Mouse (Mus musculus): ENCODE data around the gene Cyp27b1. TPM values are rescaled to one million over a fixed set of nuclear protein-coding genes. Genes with fewer than 3 reads are reported as not detected.
A peak's percentile ranks its signal among the peaks of the same experiment; 100 is the strongest.

Gene Cyp27b1
- polyA plus RNA-seq, 1 experiment from 2014 or later: not detected

DNA sequence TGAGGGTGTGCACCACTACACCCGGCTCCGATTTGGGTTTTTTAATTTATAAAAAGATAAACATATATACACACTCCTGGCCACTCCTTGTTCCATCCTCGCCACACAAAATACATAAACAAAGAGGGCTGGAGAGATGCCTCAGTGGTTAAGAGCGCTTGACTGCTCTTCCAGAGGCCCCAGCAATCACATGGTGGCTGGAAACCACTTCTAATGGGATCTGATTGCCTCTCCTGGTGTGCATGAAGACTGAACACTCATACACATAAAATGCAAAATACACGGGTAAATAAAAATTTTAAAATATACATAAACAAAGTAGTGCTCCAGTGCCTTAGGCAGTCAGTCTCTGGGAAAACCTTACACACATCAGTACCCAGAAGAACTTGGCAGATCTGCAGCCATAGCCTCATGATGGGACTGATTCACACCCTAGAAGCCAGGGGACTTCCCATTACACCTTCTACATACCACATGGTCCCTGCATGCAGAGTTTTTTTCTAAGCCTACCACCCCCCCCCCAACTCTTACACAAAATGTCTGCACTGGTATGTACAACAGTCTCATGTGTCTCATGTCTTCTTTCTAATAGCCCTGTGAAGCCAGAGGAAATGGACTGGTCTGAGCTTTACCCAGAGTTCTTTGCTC, 5.5 kb upstream of the Cyp27b1 start:
- Histone ChIP-seq H3K4me1 (ENCODE audit: control insufficient read depth, insufficient read depth, low read length) (peaks cover 12% of the 10 kb centered on the region; the same call in 1 of the 2 replicates), H3K9me3 (ENCODE audit: control insufficient read depth, low read length) (no peaks in the 10 kb centered on the region), H3K4me3 (ENCODE audit: low read depth, low read length) (peak overlapping the region; percentile 81), H3K27me3 (ENCODE audit: control insufficient read depth, insufficient read depth, low read length) (peaks cover 6% of the 10 kb centered on the region; the same call in 1 of the 2 replicates), H3K9ac (replicated peaks; ENCODE audit: low read depth, low read length) (peak overlapping the region; percentile 57; the same call in 1 of the 2 replicates), H3K4me2 (ENCODE audit: low read depth, low read length) (peak overlapping the region; percentile 97), H3K36me3 (ENCODE audit: control insufficient read depth, insufficient read depth, low read length) (no peaks in the 10 kb centered on the region), H3K27ac (ENCODE audit: low read depth, low read length) (no peak overlapping the region)
- WGBS: 14% methylated on average over 5 of the region's 5 CpGs
- ATAC-seq (ENCODE audit: low read depth): 0 out of 2 replicates have a peak, but pooled peaks have one; percentile 3

DNA sequence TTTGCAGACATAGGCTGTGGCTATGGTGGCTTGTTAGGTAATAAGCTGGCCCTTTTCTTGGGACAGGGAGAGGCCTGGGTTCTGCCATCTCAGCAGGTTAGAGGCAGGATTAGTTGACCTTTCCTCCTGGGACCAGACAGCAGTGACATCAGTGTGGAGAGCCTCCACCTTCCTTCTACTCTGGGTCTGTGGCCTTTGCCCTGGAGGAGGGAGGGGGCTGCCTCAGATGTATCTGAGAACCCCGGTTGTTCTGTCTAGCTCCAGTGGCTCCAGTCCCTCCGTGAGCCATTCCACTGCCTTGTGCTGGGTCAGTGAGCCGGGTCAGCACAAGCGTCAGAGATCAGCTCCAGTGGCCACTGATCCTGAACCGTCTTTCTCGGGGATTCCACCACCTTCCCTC, 4.9 kb upstream of the Cyp27b1 start:
- H3K27ac ChIP-seq (ENCODE audit: low read depth, low read length): no peak overlapping the region
- 92% methylated on average over 6 of the region's 6 CpGs for WGBS
- H3K4me1 ChIP-seq (ENCODE audit: control insufficient read depth, insufficient read depth, low read length): peaks cover 12% of the 10 kb centered on the region; the same call in 1 of the 2 replicates
- H3K9ac ChIP-seq (replicated peaks; ENCODE audit: low read depth, low read length): no peak overlapping the region
- no peak overlapping the region; the same call in 1 of the 2 replicates for H3K4me3 ChIP-seq (ENCODE audit: low read depth, low read length)
- H3K36me3 ChIP-seq (ENCODE audit: control insufficient read depth, insufficient read depth, low read length): no peaks in the 10 kb centered on the region
- peaks cover 10% of the 10 kb centered on the region; the same call in 1 of the 2 replicates for H3K27me3 ChIP-seq (ENCODE audit: control insufficient read depth, insufficient read depth, low read length)
- ATAC-seq (ENCODE audit: low read depth): no peak
- no peak overlapping the region for H3K4me2 ChIP-seq (ENCODE audit: low read depth, low read length)
- no peaks in the 10 kb centered on the region for H3K9me3 ChIP-seq (ENCODE audit: control insufficient read depth, low read length)

DNA sequence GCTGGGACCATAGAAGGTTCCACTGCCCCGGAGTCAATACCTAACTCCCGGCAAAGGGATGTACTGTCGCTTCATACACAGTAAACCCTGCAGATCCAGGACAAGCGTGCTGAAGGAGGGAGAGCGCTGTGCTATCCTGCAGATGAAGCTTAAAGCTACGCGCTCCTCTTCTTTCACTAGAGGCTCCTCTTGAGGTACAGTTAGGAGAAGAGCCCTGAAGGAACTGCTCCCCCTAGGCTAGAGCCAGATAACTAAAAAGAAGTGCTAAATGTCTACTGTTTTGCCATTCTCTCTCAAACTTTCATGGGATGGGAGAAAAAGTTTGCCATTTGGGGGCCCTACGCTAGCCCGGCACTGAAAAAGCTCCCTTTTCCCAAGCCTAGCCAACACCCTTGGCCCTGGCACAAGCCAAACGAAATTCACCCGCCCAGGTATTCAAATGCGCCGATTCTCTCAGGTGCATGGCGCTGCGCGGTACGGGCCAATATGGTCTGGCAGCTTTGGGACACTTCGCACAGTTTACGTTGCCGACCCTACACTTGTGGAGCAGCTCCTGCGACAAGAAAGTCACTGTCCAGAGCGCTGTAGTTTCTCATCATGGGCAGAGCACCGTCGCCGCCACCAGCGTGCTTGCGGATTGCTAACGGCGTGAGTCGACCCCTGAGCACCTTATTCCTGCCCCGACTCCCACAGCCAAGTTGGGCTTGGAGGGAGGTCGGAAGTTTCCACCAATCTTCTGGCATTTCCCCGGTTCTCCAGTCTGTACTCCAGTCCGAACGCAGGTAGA, 751 bp downstream of the Cyp27b1 start:
- no peak overlapping the region for H3K9ac ChIP-seq (replicated peaks; ENCODE audit: low read depth, low read length)
- H3K27me3 ChIP-seq (ENCODE audit: control insufficient read depth, insufficient read depth, low read length): peaks cover 30% of the 10 kb centered on the region
- H3K27ac ChIP-seq (ENCODE audit: low read depth, low read length): no peak overlapping the region
- no peaks in the 10 kb centered on the region for H3K36me3 ChIP-seq (ENCODE audit: control insufficient read depth, insufficient read depth, low read length)
- no peak overlapping the region for H3K4me2 ChIP-seq (ENCODE audit: low read depth, low read length)
- H3K9me3 ChIP-seq (ENCODE audit: control insufficient read depth, low read length): no peaks in the 10 kb centered on the region
- ATAC-seq (ENCODE audit: low read depth): no peak
- H3K4me1 ChIP-seq (ENCODE audit: control insufficient read depth, insufficient read depth, low read length): no peaks in the 10 kb centered on the region
- H3K4me3 ChIP-seq (ENCODE audit: low read depth, low read length): no peak overlapping the region
- WGBS: 4% methylated on average over 35 of the region's 35 CpGs

DNA sequence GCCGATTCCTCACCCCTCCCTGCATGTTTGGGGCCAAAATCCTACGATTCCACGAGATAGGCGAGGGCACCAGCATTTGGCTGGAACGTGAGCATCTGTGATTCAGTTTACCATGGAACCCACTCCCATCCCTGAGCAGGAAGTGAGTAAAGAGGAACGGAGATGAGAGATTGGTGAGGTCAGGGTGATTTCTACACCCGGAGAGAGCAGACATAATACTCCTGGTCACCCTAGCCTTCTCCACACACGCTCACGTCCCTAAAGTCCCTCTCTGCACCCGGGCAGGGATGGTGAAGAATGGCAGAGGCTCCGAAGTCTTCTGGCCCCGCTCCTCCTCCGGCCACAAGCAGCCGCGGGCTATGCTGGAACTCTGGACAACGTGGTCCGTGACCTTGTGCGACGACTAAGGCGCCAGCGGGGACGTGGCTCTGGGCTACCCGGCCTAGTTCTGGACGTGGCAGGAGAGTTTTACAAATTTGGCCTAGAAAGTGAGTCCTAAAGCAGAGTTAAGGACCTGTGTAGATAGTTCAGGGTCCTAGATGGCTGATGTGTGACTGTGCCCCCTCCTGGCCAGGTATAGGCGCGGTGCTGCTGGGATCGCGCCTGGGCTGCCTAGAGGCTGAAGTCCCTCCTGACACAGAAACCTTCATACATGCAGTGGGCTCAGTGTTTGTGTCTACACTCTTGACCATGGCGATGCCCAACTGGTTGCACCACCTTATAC, 1.5 kb downstream of the Cyp27b1 start:
- ATAC-seq (ENCODE audit: low read depth): 0 out of 2 replicates have a peak, but pooled peaks have one; percentile 32
- Histone ChIP-seq H3K36me3 (ENCODE audit: control insufficient read depth, insufficient read depth, low read length) (0 out of 2 replicates have a peak, but pooled peaks cover 5% of the 10 kb centered on the region), H3K27ac (ENCODE audit: low read depth, low read length) (no peak overlapping the region), H3K4me1 (ENCODE audit: control insufficient read depth, insufficient read depth, low read length) (no peaks in the 10 kb centered on the region), H3K4me3 (ENCODE audit: low read depth, low read length) (no peak overlapping the region), H3K9me3 (ENCODE audit: control insufficient read depth, low read length) (no peaks in the 10 kb centered on the region), H3K9ac (replicated peaks; ENCODE audit: low read depth, low read length) (no peak overlapping the region), H3K27me3 (ENCODE audit: control insufficient read depth, insufficient read depth, low read length) (peaks cover 30% of the 10 kb centered on the region), H3K4me2 (ENCODE audit: low read depth, low read length) (no peak overlapping the region)
- 1% methylated on average over 29 of the region's 29 CpGs for WGBS

DNA sequence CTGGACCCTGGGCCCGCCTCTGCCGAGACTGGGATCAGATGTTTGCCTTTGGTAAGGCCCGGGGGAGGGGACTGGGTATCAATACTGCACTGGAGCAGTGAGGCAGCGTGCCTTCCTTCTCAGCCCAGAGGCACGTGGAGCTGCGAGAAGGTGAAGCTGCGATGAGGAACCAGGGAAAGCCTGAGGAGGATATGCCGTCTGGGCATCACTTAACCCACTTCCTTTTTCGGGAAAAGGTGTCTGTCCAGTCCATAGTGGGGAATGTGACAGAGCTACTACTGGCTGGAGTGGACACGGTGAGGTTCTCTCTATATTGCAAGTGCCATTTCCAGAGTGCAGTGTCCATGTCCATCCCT, 2.0 kb downstream of the Cyp27b1 start:
- H3K27ac ChIP-seq (ENCODE audit: low read depth, low read length): no peak overlapping the region
- H3K4me3 ChIP-seq (ENCODE audit: low read depth, low read length): no peak overlapping the region
- H3K9ac ChIP-seq (replicated peaks; ENCODE audit: low read depth, low read length): no peak overlapping the region
- no peak overlapping the region for H3K4me2 ChIP-seq (ENCODE audit: low read depth, low read length)
- H3K36me3 ChIP-seq (ENCODE audit: control insufficient read depth, insufficient read depth, low read length): 0 out of 2 replicates have a peak, but pooled peaks cover 8% of the 10 kb centered on the region
- 17% methylated on average over 10 of the region's 10 CpGs for WGBS
- 0 out of 2 replicates have a peak, but pooled peaks have one; percentile 23 for ATAC-seq (ENCODE audit: low read depth)
- H3K4me1 ChIP-seq (ENCODE audit: control insufficient read depth, insufficient read depth, low read length): no peaks in the 10 kb centered on the region
- peaks cover 30% of the 10 kb centered on the region for H3K27me3 ChIP-seq (ENCODE audit: control insufficient read depth, insufficient read depth, low read length)
- H3K9me3 ChIP-seq (ENCODE audit: control insufficient read depth, low read length): no peaks in the 10 kb centered on the region

DNA sequence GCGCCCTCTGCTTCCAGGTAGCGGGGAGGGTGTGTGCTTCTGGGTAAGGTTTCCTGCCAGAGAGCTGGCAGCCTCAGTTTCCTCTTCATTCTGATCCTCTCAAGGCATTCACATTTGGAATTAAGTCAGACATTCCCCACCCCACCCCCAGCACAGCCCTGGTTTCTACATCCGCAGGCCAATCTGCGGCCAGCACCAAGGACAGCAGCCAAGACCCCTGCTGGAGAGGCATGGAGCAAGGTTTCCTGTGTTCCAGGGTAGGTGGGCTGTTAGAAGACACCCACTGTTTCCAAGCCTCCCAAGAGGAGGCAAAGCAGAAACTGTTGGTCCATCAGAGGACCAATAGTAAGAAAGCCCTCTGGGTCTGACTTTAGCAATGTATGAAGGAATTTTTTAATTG, 6.6 kb downstream of the Cyp27b1 start:
- no peaks in the 10 kb centered on the region for H3K9me3 ChIP-seq (ENCODE audit: control insufficient read depth, low read length)
- H3K9ac ChIP-seq (replicated peaks; ENCODE audit: low read depth, low read length): no peak overlapping the region
- peaks cover 16% of the 10 kb centered on the region for H3K27me3 ChIP-seq (ENCODE audit: control insufficient read depth, insufficient read depth, low read length)
- H3K4me1 ChIP-seq (ENCODE audit: control insufficient read depth, insufficient read depth, low read length): peaks cover 9% of the 10 kb centered on the region
- 87% methylated on average over 4 of the region's 4 CpGs for WGBS
- ATAC-seq (ENCODE audit: low read depth): no peak
- peaks cover 22% of the 10 kb centered on the region for H3K36me3 ChIP-seq (ENCODE audit: control insufficient read depth, insufficient read depth, low read length)
- H3K4me2 ChIP-seq (ENCODE audit: low read depth, low read length): no peak overlapping the region
- H3K4me3 ChIP-seq (ENCODE audit: low read depth, low read length): no peak overlapping the region
- no peak overlapping the region for H3K27ac ChIP-seq (ENCODE audit: low read depth, low read length)

DNA sequence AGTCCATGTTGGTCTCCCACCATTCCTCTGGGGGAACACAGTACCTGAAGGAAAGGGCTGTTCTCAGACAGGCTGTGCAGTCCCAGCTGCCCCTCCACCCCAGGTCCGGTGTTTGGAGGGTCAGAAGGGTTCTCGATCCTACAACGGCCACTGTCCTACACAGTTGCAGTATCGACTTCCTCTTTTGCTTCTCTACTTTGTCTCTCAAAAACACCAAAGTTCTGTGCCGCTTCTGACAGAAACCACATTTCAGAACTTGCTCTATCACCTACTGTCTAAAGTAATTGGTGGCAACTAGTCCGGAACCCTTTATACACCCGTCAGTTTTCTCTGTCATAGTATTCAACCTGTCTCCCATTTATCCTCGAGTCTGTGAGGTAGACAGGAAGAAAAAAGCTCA, 7.4 kb downstream of the Cyp27b1 start:
- no peak overlapping the region for H3K4me2 ChIP-seq (ENCODE audit: low read depth, low read length)
- WGBS: 94% methylated on average over 8 of the region's 8 CpGs
- H3K4me3 ChIP-seq (ENCODE audit: low read depth, low read length): no peak overlapping the region
- H3K27ac ChIP-seq (ENCODE audit: low read depth, low read length): no peak overlapping the region
- H3K36me3 ChIP-seq (ENCODE audit: control insufficient read depth, insufficient read depth, low read length): peaks cover 22% of the 10 kb centered on the region
- peaks cover 10% of the 10 kb centered on the region; the same call in 1 of the 2 replicates for H3K27me3 ChIP-seq (ENCODE audit: control insufficient read depth, insufficient read depth, low read length)
- H3K9me3 ChIP-seq (ENCODE audit: control insufficient read depth, low read length): no peaks in the 10 kb centered on the region
- H3K9ac ChIP-seq (replicated peaks; ENCODE audit: low read depth, low read length): no peak overlapping the region
- peaks cover 9% of the 10 kb centered on the region for H3K4me1 ChIP-seq (ENCODE audit: control insufficient read depth, insufficient read depth, low read length)
- ATAC-seq (ENCODE audit: low read depth): no peak

DNA sequence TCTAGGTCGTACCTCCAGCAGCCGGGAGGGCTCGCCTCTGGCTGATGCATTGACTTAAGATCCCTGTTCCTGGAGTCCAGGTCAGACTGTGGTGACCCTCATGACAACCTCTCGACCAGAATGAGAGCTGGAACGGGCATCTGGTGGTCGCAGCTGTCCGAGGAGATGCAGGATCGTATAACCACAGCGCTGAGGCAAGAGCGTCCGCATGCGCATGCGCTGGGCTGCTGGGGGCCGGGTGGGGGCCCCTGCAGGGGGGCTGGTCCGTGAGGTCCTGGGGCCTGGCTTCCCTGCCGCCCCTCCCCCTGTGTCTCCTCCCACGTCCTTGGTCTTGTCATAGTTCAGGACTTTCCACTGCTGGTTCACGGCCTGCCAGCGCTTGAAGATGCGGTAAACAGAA, 8.4 kb downstream of the Cyp27b1 start:
- Histone ChIP-seq H3K9me3 (ENCODE audit: control insufficient read depth, low read length) (no peaks in the 10 kb centered on the region), H3K27me3 (ENCODE audit: control insufficient read depth, insufficient read depth, low read length) (0 out of 2 replicates have a peak, but pooled peaks cover 1% of the 10 kb centered on the region), H3K4me2 (ENCODE audit: low read depth, low read length) (no peak overlapping the region), H3K4me3 (ENCODE audit: low read depth, low read length) (no peak overlapping the region), H3K4me1 (ENCODE audit: control insufficient read depth, insufficient read depth, low read length) (peaks cover 9% of the 10 kb centered on the region), H3K27ac (ENCODE audit: low read depth, low read length) (no peak overlapping the region), H3K9ac (replicated peaks; ENCODE audit: low read depth, low read length) (no peak overlapping the region), H3K36me3 (ENCODE audit: control insufficient read depth, insufficient read depth, low read length) (peaks cover 22% of the 10 kb centered on the region)
- WGBS: 90% methylated on average over 18 of the region's 20 CpGs
- ATAC-seq (ENCODE audit: low read depth): no peak

All from neural tube, embryonic 14.5 days (tissue).